Mouse (Mus musculus) heart, postnatal 36 days (tissue): ENCODE measurements at regions not wholly inside any gene's neighbourhood (a gene's known extent, or its start where the extent isn't known, plus 50 kb on each side); places are given as distances from the start of the nearest gene placed in this dataset.

Experiments
- DNase-seq, 2 experiments: peaks; one replicate each; pipeline ENCODE4 v3.0.0; 2021 to 2022
- intact Hi-C: fragments of 180-260 bp; cut with DNase I; formaldehyde crosslinking; loops from one replicate; pipeline ENCODE4 v1.15.1; 2025

- intact Hi-C loops: loop anchor here (10.0 kb wide), 1 partner anchor 650 kb away; no protein-coding TSS in a partner anchor
- no peak for DNase-seq
These were observed 261.9 kb upstream of the Nt5e start for GRCm38 (mm10) chr9:88065057-88065456.

GRCm38 (mm10) chr9:88065777-88066176 lies 261.2 kb upstream of the Nt5e start:
- intact Hi-C loops: loop anchor here (10.0 kb wide), 1 partner anchor 651 kb away; no protein-coding TSS in a partner anchor
- DNase-seq: no peak

- no peak for DNase-seq
- intact Hi-C loops: loop anchor here (10.0 kb wide), 1 partner anchor 654 kb away; no protein-coding TSS in a partner anchor
These were observed 258.7 kb upstream of the Nt5e start for GRCm38 (mm10) chr9:88068322-88068721.

GRCm38 (mm10) chr9:88068881-88069304 lies 258.1 kb upstream of the Nt5e start:
- peak; percentile 9 to 22 for DNase-seq
- intact Hi-C loops: loop anchor here (10.0 kb wide), 1 partner anchor 654 kb away; no protein-coding TSS in a partner anchor

GRCm38 (mm10) chr9:88069834-88070233 lies 257.2 kb upstream of the Nt5e start:
- intact Hi-C loops: loop anchor here (5.0 to 10.0 kb wide), 3 partner anchors 152 to 655 kb away; partner anchors contain the start of gene Tbx18
- DNase-seq: no peak

GRCm38 (mm10) chr9:88073165-88073564 lies 253.8 kb upstream of the Nt5e start:
- intact Hi-C loops: loop anchor here (2.0 to 5.0 kb wide), 3 partner anchors 149 to 364 kb away; partner anchors contain the start of gene Tbx18
- peak; percentile 35 to 61 for DNase-seq

GRCm38 (mm10) chr9:88073579-88073978 lies 253.4 kb upstream of the Nt5e start:
- intact Hi-C loops: loop anchor here (2.0 to 5.0 kb wide), 3 partner anchors 149 to 365 kb away; partner anchors contain the start of gene Tbx18
- no peak for DNase-seq

- no peak for DNase-seq
- intact Hi-C loops: no loop called here
These were observed 244.0 kb upstream of the Nt5e start for GRCm38 (mm10) chr9:88082931-88083479.

GRCm38 (mm10) chr9:88085181-88085816 lies 241.7 kb upstream of the Nt5e start:
- DNase-seq: no peak
- intact Hi-C loops: no loop called here

GRCm38 (mm10) chr9:88085866-88086265 lies 241.1 kb upstream of the Nt5e start:
- intact Hi-C loops: no loop called here
- DNase-seq: no peak

GRCm38 (mm10) chr9:88091781-88092527 lies 235.0 kb upstream of the Nt5e start:
- DNase-seq: peak; percentile 8 to 27
- intact Hi-C loops: no loop called here

- intact Hi-C loops: no loop called here
- no peak for DNase-seq
These were observed 234.4 kb upstream of the Nt5e start for GRCm38 (mm10) chr9:88092561-88092960.

GRCm38 (mm10) chr9:88113094-88113493 lies 213.9 kb upstream of the Nt5e start:
- intact Hi-C loops: loop anchor here (10.0 kb wide), 1 partner anchor 112 kb away; no protein-coding TSS in a partner anchor
- no peak for DNase-seq

- intact Hi-C loops: no loop called here
- no peak for DNase-seq
These were observed 206.5 kb upstream of the Nt5e start for GRCm38 (mm10) chr9:88120536-88120935.

GRCm38 (mm10) chr9:88120963-88121570 lies 205.9 kb upstream of the Nt5e start:
- no peak for DNase-seq
- intact Hi-C loops: no loop called here

- intact Hi-C loops: no loop called here
- peak; percentile 53 to 60 for DNase-seq
These were observed 202.5 kb upstream of the Nt5e start for GRCm38 (mm10) chr9:88124322-88125005.

GRCm38 (mm10) chr9:88163025-88163780 lies 163.8 kb upstream of the Nt5e start:
- no peak for DNase-seq
- intact Hi-C loops: no loop called here

- peak in 1 of 2 experiments; percentile 36 for DNase-seq
- intact Hi-C loops: no loop called here
These were observed 149.3 kb upstream of the Nt5e start for GRCm38 (mm10) chr9:88177575-88178254.
